In genomic region chr6:141567852-141568558, GRCm38 (mm10) we compare ENCODE assay signal across 12 mouse cellular contexts. TPM values are rescaled to one million over a fixed set of nuclear protein-coding genes. Genes with fewer than 3 reads are reported as not detected.
DNase-seq lines count a peak whose midpoint lies in the region; ATAC-seq and TF ChIP-seq lines count a peak whose summit lies in the region.
"Had no signal": no experiment of that assay in that cellular context is flagged by ENCODE, and none has a peak within 500 bp of the region (broad histone marks: within the 10 kb centered on the region; RNA-seq: fewer than 3 reads in every experiment).

No protein-coding gene starts in this region.

- H3K36me3 ChIP-seq in heart, adult 2 months (ENCODE audit: control insufficient read depth, insufficient read depth, low read length) = no peaks in the 10 kb centered on the region
- no peaks in the 10 kb centered on the region for H3K36me3 ChIP-seq in heart, embryonic 10.5 days
- H3K36me3 ChIP-seq: limb, embryonic 13.5 days had no signal

- no peaks in the 10 kb centered on the region for H3K4me1 ChIP-seq in heart, adult 2 months (ENCODE audit: control insufficient read depth, insufficient read depth, low read length)
- H3K4me1 ChIP-seq in heart, embryonic 10.5 days = no peaks in the 10 kb centered on the region
- H3K4me1 ChIP-seq: limb, embryonic 13.5 days had no signal

- H3K4me3 ChIP-seq in heart, adult 2 months = no peak overlapping the region
- no peak overlapping the region for H3K4me3 ChIP-seq in heart, embryonic 10.5 days
- H3K4me3 ChIP-seq: limb, embryonic 13.5 days had no signal

- 68% methylated on average over 10 of the region's 10 CpGs for WGBS in heart, adult 2 months
- 83% methylated on average over 10 of the region's 10 CpGs for WGBS in heart, embryonic 10.5 days

- H3K27me3 ChIP-seq in heart, adult 2 months (ENCODE audit: control insufficient read depth, insufficient read depth, low read length) = no peaks in the 10 kb centered on the region
- no peaks in the 10 kb centered on the region for H3K27me3 ChIP-seq in heart, embryonic 10.5 days (ENCODE audit: insufficient read depth, poor library complexity, severe bottlenecking)
- H3K27me3 ChIP-seq: limb, embryonic 13.5 days had no signal

- TF ChIP-seq CTCF in heart, adult 2 months (IDR thresholded peaks at IDR 0.05) = no peak

- ATAC-seq in monocyte, adult 5-6 weeks (replicated peaks; ENCODE audit: insufficient number of reproducible peaks, low FRiP score, low TSS enrichment, poor library complexity, severe bottlenecking) = no peak

- TF ChIP-seq EP300 in heart, adult 2 months (IDR thresholded peaks at IDR 0.05; ENCODE audit: insufficient read depth, low read depth, low read length) = no peak

- TF ChIP-seq POLR2A in heart, adult 2 months (IDR thresholded peaks at IDR 0.05; ENCODE audit: insufficient read depth, low read depth, low read length) = no peak

- H3K9ac ChIP-seq in heart, adult 2 months (ENCODE audit: low read depth, low read length) = no peak overlapping the region
- H3K9ac ChIP-seq: limb, embryonic 13.5 days had no signal

- intact Hi-C loops in heart, adult 2 months (cut with DNase I) = no loop called here
- intact Hi-C loops in left cerebral cortex, postnatal 14 days (cut with DNase I) = no loop called here

- H3K27ac ChIP-seq in heart, adult 2 months = no peak overlapping the region
- no peak overlapping the region for H3K27ac ChIP-seq in heart, embryonic 10.5 days
- H3K27ac ChIP-seq: limb, embryonic 13.5 days had no signal

- DNase-seq in heart, adult 2 months = peak; percentile 15 to 23
- DNase-seq in heart, embryonic 10.5 days (ENCODE audit: low spot score) = no peak
- DNase-seq in right cerebral cortex, adult 2 months (ENCODE audit: low spot score in 2 of 2) = peak; percentile 47 to 48
- DNase-seq in right cerebral cortex, postnatal 14 days = no peak
- DNase-seq in left cerebral cortex, postnatal 14 days (ENCODE audit: low spot score in 2 of 2) = peak; percentile 14 to 37
- no peak for DNase-seq in cerebellum, adult 11 months
- DNase-seq: lung, postnatal 10 days; thymus, postnatal 4 days had no signal

- no peaks in the 10 kb centered on the region for H3K9me3 ChIP-seq in heart, embryonic 10.5 days
- H3K9me3 ChIP-seq: limb, embryonic 13.5 days had no signal

- no peaks in the 10 kb centered on the region for H3K79me2 ChIP-seq in heart, adult 2 months (replicated peaks; ENCODE audit: control insufficient read depth, insufficient read depth, low read length)

RNA-seq across cellular contexts. Expression of gene Slco1c1, which starts 43.8 kb away (rescaled TPM):
- under 1 TPM; 0.23 TPM for total RNA-seq in heart, adult 2 months (2021)
- polyA plus RNA-seq in heart, adult 2 months (2012; rRNA removed) = 0.14 and 0.35 TPM in 2 replicates
- polyA plus RNA-seq in heart, embryonic 10.5 days (2016; fragmentation: Nextera tagmentation; extraction: Ambion mirVana) = 0.30 TPM in 1 of 2 replicates, not detected in the other
- 10 to 100 TPM; 88.7 to 96.8 TPM for total RNA-seq in left cerebral cortex, postnatal 14 days (2021)
- total RNA-seq in monocyte, adult 5-6 weeks (2017) = not detected in 3 replicates
- total RNA-seq: ES-E14 had no signal
- polyA plus RNA-seq: kidney, embryonic 16.5 days had no signal

Comparison
In these comparisons a context has a peak if more than half of its experiments do, and no peak if none do; other contexts are left out.
1. DNase-seq: peak in heart, adult 2 months (2 of 2), right cerebral cortex, adult 2 months (2 of 2) and left cerebral cortex, postnatal 14 days (2 of 2); none in heart, embryonic 10.5 days (single experiment), right cerebral cortex, postnatal 14 days (single experiment) and cerebellum, adult 11 months (single experiment).
2. RNA of gene Slco1c1, which starts 43.8 kb away (total RNA-seq): 88.7 to 96.8 TPM in left cerebral cortex, postnatal 14 days; 0.23 TPM in heart, adult 2 months and not detected in monocyte, adult 5-6 weeks; every median in the first group is over 10 times any median in the second.